Mouse (Mus musculus): ENCODE data around the gene Nf1. TPM values are rescaled to one million over a fixed set of nuclear protein-coding genes. Genes with fewer than 3 reads are reported as not detected.

The Nf1 gene
- total RNA-seq, 2 experiments from 2014 or later, result 111 to 118 TPM

DNA sequence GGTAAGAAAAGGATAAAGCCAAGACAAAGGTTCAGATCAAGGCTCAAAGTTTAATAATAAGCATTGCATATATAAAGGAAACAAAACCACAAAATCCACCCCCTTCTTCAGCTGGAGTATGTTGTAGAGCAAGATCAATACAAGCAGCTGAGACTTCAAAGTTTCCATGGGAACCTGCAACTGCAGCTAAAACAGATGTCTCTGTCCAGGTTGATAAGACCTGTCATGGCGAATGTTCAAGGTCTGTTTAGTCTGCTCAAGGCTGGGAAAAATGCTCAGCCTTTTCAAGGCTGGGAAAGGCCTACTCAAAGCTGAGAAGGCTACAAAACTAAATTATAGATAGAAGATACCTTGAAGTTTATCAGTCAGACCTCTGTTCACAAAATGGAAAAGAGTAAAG is 213.1 kb downstream of the Nf1 start:
- intact Hi-C loops (cut with DNase I), result no loop called here
- DNase-seq (ENCODE audit: extremely low spot score in 1 of 2, low spot score in 2 of 2), result no peak

DNA sequence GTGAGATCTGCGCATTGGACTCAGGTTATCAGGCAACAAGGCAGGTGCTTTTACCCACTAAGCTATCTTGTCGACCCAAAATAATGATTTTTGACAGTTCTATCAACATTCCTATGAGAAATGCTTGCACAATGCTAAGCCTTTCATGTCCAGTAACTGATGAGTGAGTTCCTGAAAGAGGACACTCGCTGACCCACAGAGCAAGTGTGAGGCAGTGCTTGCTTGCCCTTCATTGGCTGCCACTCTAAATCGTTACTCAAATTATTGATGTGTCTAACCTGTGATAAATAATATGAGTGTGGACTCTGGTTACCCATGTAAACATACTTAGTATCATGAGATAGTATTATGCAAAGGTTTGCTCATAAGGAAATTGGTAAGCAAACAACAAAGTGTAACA is 221.0 kb downstream of the Nf1 start:
- intact Hi-C loops (cut with DNase I), result no loop called here

DNA sequence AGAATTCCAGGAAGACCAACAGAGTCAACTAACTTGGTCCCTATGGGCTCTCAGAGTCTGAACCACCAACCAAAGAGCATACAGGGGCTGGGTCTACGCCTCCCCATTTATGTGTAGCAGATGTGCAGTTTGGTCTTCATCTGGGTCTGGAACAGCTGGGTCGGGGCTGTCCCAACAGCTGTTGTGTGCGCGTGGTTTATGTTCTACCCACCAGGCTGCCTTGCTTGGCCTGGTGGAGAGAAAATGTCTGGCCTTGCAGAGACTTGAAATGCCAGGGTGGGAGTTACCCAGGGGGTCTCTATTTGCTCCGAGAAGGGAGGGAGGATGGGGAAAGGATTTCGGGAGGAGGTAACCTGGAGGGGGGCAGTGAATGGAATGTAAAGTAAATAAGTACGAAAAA is 224.0 kb downstream of the Nf1 start:
- DNase-seq (ENCODE audit: extremely low spot score in 1 of 2, low spot score in 2 of 2), result no peak
- intact Hi-C loops (cut with DNase I), result no loop called here

More for the DNA sequence above, 221.0 kb downstream of the Nf1 start:
- no peak for DNase-seq (ENCODE audit: extremely low spot score in 1 of 2, low spot score in 2 of 2)

DNA sequence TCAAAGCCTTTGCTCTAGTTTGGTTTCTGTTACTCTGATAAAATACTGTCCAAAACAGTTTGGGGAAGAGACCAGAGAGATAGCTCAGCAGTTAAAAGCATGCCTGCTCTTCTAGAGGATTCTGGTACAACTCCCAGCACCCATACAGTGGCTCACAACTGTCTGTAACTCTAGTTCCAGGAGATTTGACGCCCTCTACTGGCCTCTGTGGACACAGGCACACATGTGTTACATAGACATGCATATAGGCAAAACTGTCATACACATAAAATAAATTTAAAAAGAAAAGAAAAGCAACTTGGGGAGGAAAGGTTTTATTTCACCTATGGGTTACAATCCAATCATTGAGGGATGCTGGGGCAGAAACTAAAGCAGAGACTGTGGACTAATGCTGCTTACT is 227.5 kb downstream of the Nf1 start:
- no peak for DNase-seq (ENCODE audit: extremely low spot score in 1 of 2, low spot score in 2 of 2)
- intact Hi-C loops (cut with DNase I), result no loop called here

DNA sequence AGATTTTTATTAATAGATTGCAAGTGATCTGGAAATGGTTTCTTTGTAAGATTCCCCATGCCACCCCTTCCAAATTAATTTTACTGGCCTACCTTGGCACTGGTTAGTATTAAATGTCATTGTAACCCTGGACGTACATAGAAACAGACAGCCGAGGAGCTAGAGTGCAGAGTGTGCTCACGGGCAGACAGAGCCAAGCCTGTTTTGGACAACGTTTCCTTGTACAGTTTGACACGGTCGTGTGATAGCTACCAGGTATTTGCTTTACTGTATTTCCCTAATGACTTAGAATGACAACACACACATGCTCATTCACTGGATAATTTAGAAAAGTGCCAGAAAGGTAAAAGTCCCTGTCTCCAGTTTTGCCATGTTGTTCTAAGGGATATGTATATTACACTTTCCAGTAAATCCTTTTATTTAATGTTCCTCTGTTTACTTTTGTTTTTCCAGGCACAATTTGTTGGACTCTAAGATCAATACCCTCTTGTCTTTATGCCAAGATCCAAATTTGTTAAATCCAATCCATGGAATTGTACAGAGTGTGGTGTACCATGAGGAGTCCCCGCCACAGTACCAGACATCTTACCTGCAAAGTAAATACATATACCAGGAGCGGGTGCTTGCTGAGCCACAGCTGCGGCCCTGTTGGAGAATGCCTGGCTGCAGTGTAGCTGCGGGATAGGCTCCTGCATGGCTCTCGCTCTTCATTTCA is 228.9 kb downstream of the Nf1 start:
- intact Hi-C loops (cut with DNase I), result no loop called here
- no peak for DNase-seq (ENCODE audit: extremely low spot score in 1 of 2, low spot score in 2 of 2)

DNA sequence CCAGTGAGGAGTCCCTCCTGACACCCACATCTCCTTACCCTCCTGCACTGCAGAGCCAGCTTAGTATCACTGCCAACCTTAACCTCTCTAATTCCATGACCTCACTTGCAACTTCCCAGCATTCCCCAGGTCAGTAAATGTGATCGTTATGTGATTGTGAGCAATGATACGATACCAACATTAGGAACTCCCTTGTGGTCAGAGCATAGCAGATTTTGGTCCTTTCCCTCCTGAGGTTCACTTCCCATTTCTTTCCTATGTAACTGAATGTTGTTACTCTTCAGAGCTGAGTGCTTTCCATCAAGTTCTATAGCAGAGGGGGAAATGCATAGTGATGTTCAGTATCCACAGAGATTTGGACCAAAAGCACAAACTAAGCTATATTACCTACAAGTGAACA is 230.8 kb downstream of the Nf1 start:
- DNase-seq (ENCODE audit: extremely low spot score in 1 of 2, low spot score in 2 of 2), result no peak
- intact Hi-C loops (cut with DNase I), result no loop called here

DNA sequence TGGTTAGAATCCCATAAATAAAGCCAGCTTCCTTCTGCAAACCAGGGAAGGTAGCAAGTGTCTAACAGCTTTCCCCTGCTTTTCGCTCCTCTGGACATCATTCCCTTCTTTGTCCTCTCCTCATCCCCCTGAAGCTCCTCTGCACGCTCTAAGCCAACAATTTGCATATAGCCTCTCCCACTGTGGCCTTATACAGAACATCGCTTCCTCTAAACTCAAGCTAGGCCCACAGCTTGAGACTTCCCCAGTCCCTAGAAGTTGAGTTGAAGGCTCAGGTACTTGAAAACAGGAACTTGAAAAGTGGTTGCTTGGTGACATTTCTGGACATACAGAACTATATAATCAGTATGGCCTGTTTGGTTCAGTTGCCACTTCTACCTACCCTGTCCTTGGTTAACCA is 234.3 kb downstream of the Nf1 start:
- intact Hi-C loops (cut with DNase I), result no loop called here
- DNase-seq (ENCODE audit: extremely low spot score in 1 of 2, low spot score in 2 of 2), result no peak

DNA sequence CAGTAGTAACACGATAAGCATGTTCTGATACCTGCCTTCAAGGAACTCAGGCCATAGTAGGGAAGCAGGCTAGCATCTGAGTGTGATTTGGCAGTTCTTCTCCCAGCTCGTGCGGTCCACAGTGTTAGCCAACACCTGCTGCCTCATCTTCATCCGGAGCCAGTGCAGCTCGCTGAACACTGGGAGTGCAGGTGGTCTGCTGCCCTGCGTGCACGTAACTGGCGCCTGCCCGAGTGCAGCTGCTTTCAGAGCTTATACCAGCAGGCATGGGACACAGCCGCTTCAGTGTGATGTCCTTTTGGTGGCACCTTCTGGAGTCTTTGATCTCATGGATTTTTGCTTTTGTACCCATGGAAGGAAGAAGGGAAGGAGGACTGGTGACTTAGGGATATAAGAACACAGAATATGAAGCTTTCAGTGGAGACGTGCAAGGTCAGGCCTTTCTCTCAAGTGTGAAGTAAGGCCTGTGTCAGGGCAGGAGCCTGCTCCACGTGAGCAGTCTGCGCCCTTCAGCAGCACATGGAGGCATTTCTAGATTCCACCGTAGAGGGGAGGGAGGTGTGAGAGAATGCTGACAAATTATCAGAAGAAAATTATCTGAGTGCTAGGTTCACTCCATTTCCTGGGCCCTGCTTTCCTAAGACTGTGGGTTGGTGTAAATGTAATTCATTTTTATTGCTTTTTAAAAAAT is 236.0 kb downstream of the Nf1 start:
- intact Hi-C loops (cut with DNase I), result no loop called here
- DNase-seq (ENCODE audit: extremely low spot score in 1 of 2, low spot score in 2 of 2), result no peak

DNA sequence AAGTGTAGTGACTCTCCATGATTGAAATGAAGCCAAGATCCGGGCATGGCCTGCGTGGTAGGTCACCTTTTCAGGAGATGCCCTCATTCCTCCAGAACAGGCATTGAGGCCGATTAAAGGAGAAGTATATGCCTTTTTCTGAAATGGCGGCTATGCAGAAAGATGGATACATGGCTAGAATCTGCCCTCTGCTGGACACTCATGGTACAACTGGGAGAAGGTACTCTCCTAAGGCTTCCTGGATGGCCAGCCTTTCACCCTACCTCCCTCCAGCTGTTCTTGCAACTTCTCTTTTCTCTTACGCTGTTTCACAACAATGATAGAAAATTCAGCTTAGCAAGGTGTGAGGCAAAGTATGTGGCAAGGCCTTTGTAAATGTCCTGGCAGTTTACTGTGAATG is 238.2 kb downstream of the Nf1 start:
- intact Hi-C loops (cut with DNase I), result no loop called here
- DNase-seq (ENCODE audit: extremely low spot score in 1 of 2, low spot score in 2 of 2), result peak; percentile 78 to 82

DNA sequence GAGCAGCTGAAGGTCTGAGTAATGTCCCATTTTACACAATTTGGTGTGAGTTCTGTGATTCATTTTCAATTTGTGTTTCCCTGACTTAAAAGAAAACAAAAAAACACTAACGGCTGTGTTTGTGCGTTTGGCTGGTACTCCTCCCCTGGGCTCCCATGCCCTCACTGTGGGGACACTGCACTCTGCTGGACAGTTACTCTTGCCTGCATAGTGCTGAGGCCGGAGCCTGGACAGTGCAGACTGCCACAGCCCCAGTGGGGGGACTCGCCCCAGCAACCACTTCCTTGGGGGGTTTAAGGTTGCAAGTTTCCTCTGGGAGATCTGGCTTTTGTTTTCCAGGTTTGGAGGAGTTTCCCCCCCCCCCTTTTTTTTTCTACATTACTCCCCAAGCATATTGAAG is 241.2 kb downstream of the Nf1 start:
- no peak for DNase-seq (ENCODE audit: extremely low spot score in 1 of 2, low spot score in 2 of 2)
- intact Hi-C loops (cut with DNase I), result no loop called here

DNA sequence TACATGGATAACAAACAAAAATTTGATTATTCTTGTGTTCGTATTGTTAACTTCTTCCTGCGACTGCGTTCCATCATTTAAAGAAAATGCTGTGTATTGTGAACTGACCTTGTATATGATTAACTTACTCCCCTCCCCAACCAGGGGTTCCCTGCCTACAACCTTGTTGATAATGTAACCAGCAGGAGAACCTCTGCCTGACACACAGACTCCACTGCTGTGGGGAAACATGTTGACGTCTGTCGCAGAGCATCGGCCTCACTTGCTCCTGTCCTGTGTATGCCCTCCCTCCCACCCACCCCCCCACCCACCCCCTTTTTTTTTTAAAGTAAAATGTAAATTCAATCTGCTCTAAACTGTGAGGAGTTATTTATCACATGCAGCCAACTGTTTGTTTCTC is 241.8 kb downstream of the Nf1 start:
- intact Hi-C loops (cut with DNase I), result no loop called here
- DNase-seq (ENCODE audit: extremely low spot score in 1 of 2, low spot score in 2 of 2), result no peak

DNA sequence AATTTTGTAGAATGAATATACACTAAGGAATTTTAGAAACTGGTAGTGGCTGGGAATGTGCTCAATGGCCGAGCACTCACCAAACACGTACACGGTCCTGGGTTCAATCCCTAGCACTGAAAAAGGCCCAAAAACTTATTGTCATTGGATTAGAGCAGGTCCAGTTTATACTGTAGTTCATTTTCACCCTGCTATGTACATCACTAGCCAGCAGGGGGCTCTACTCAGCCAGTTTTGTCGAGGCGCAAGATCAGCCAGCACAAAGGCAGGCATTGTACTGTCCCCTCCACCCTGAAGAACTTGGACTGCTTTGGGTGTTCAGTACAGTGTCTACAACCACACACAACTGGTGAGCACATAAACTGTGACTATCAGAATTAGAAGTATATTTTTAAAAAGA is 244.7 kb downstream of the Nf1 start:
- intact Hi-C loops (cut with DNase I), result loop anchor here (2.0 kb wide), 1 partner anchor 103 kb away; no protein-coding TSS in a partner anchor
- peak; percentile 69 to 71 for DNase-seq (ENCODE audit: extremely low spot score in 1 of 2, low spot score in 2 of 2)

DNA sequence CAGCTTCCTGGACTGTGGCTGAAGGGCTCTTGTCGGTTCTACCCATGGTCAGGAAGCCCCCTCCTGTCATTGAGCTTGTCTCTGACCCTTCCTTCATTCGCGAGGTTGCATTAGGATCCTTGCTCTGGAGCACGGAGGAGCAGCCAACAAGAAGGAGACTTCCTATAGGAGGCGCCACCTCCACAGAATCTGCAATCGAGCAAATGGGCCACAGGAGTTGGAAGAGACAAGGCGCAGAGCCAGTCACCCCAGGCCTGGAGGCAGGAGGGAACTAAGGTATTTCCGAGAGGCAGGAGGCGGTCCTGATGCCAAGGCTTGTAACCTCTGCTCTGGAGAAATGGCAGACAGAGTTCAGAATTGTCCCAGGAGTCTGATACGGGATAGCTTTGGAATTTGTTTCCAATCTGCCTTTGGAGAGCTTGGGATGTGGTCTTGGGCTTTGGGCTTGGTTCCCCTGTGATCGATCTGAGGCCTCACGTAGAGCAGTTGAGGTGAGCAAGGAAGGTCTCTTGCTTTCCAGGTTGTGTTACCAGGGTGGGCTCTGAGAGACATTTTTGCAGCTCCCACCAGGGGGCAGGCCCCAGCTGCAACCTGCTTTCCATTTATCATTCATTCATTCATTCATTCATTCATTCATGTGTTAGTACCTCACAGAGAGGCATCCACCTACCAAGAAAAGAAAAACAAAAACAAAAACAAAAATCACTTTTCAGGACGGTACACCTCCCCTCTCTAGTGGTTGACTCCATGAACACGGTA is 250.0 kb downstream of the Nf1 start:
- intact Hi-C loops (cut with DNase I), result loop anchor here (5.0 kb wide), 1 partner anchor 333 kb away; no protein-coding TSS in a partner anchor

DNA sequence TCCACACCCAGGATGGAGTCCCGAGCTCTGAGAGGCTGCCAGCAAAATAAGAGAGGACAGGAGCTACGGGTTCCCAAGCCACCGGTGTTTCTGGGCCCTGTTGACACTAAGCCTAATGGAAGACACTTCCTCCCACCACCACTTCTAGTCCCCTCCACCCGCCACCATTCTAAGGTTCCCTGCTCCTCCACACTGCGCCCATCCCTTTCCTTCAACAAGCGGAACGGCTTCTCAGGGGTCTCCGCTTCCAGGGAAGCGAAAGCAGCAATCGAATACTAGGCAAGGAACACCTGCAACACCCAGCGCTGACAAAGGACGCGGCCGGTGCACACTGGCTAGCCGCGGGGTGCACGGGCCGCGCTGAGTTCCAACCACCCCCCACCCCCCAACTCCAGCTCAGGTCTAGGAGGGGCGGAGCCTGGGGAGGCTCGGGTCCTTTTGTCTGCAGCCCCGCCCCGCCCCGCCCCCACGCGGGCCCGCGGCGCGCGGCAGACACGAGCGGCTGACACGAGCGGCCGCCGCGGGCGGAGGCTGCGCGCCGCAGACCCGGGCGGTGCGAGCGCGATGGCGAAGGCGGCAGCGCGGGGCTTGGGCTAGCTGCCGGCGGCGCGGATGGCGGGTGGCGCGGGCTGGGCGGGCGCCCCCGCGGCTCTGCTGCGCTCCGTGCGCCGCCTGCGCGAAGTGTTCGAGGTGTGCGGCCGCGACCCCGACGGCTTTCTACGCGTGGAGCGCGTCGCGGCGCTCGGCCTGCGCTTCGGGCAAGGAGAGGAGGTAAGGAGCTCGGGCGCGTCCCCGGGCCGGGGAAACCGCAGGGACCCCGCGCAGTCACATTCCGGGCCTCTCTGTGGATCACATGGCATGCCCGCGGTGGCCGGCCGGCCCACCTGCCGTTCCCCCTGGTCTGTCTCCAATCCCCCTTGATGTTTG is 251.4 kb downstream of the Nf1 start, which contains the start of gene Rab11fip4:
Rab11fip4 (plus strand) TSS at position 549 of the 927 bp plus-strand sequence.
- intact Hi-C loops (cut with DNase I), result loop anchor here (5.0 kb wide), 1 partner anchor 331 kb away; no protein-coding TSS in a partner anchor
- peak; percentile 37 to 72 for DNase-seq (ENCODE audit: extremely low spot score in 1 of 2, low spot score in 2 of 2)

More for the DNA sequence above, 250.0 kb downstream of the Nf1 start:
- peak in 1 of 2 experiments; percentile 54 for DNase-seq (ENCODE audit: extremely low spot score in 1 of 2, low spot score in 2 of 2)

DNA sequence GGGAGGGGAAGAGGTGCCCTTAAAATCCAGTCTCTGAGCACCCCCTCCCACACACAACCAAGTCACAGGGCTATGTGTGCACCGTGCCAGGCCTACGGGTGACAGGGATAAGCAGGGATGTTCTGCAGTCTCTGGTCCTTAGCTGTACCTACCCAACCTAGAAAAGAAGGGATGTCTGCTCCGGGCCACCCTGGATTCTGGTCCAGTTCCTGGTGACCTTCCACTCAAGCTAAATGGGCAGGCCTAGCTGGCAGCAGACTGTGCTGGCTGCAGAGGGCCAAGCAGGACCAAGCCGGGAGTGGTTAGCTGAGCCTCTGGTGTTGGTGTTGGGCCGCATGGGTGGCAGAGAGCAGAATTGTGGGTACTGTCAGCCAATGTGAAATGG is 252.1 kb downstream of the Nf1 start:
- no peak for DNase-seq (ENCODE audit: extremely low spot score in 1 of 2, low spot score in 2 of 2)
- intact Hi-C loops (cut with DNase I), result loop anchor here (5.0 kb wide), 1 partner anchor 331 kb away; no protein-coding TSS in a partner anchor

DNA sequence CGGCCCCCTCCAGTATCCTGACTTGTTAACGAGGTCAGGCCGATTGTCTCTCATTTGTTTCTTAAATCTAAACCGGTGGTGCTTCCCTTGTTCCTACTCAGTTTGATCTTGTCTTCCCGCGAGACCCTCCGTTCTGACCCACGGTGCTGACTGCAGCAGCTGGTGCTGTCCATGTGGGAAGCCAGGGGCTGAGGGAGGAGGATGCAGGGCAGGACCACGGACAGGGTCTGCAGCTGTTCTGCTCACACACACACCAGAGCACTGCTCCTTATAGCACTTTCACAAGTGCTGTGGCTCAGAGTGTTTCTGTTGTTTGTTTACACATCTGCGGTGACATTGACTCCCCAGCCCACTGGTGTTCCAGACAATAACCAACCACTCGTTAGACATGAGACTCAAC is 254.0 kb downstream of the Nf1 start:
- DNase-seq (ENCODE audit: extremely low spot score in 1 of 2, low spot score in 2 of 2), result no peak
- intact Hi-C loops (cut with DNase I), result loop anchor here (5.0 kb wide), 1 partner anchor 329 kb away; no protein-coding TSS in a partner anchor

DNA sequence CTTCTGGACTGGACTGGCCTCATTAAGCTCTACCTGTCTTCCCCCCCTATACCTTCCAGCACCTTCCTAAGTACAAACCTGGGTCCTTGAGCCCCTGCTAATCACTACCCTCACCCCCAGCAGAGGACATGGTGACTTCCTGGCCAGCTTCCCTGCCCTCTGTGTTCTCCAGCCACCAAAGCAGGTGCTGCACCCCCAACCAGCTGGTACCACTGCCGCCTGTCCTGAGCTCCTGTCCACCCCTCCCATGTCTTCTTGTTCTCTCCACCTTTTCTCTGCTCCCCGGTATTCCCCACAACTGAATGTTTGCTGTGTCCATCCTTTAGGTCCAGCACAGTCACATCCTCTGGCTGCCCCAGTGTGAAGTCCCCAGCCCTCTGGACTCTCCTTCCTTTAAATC is 271.0 kb downstream of the Nf1 start:
- DNase-seq (ENCODE audit: extremely low spot score in 1 of 2, low spot score in 2 of 2), result no peak
- intact Hi-C loops (cut with DNase I), result no loop called here

DNA sequence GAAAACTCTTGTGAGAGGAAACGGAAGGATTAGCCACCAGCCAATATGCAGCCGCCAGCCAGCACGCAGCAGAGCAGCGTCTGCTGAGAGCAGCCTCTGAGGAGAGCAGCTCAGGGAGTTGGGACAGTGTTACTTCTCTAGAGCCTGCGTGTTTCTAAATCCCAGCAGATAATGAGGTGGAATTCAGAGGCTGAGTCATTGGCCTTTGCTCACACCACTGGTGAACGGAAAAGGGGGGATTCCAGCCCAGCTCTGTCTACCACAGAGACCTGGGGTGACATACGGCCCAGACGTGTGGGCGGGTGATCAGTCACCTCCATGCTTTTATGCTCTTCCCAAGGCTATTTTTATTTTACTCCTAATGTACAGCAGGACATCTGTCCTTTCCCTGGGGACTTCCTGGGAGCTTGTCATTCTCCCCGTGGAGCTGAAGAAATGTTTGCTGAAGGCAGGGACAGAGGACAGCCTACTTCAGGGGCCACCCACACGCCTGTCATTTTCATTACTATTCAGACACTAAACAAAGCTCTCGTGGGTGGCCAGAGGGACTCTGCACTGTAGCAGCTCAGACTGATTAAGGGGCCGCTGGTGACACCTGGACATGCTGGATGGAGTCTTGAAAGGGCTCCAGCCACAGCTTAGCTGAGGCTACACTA is 271.6 kb downstream of the Nf1 start:
- intact Hi-C loops (cut with DNase I), result no loop called here

More for the DNA sequence above, 271.6 kb downstream of the Nf1 start:
- DNase-seq (ENCODE audit: extremely low spot score in 1 of 2, low spot score in 2 of 2), result peak in 1 of 2 experiments; percentile 35
